Mouse (Mus musculus) embryonic facial prominence, embryonic 14.5 days (tissue): Measurements from ENCODE around the gene Fxn. TPM values are rescaled to one million over a fixed set of nuclear protein-coding genes. Genes with fewer than 3 reads are reported as not detected.

ENCODE experiments used
- ATAC-seq: fragments of 200-750 bp; cut with Nextera tagmentation; 2 replicates; pipeline ENCODE4 v1.8.0; 2017; ENCODE audit warnings: low read depth, moderate number of reproducible peaks, moderate TSS enrichment
- DNase-seq: peaks from one replicate; pipeline ENCODE4 v3.0.0-alpha.2; 2015; ENCODE audit warnings: low spot score
- H3K27ac ChIP-seq: fragments of 300-500 bp; sonication (generic); replicated peaks from 2 replicates; pipeline ENCODE4 v1.5.1; 2014; ENCODE audit warnings: low read depth, mild to moderate bottlenecking, low read length, moderate library complexity
- H3K27me3 ChIP-seq: fragments of 300-500 bp; sonication (generic); replicated peaks from 2 replicates; pipeline ENCODE4 v1.6.1; 2014; ENCODE audit warnings: low read length; ENCODE audit not compliant: control insufficient read depth, insufficient read depth
- H3K36me3 ChIP-seq: fragments of 300-500 bp; sonication (generic); 2 replicates; pipeline ENCODE4 v1.6.1; 2014; ENCODE audit warnings: low read length, mixed read lengths; ENCODE audit not compliant: control insufficient read depth, insufficient read depth
- H3K4me1 ChIP-seq: fragments of 300-500 bp; sonication (generic); 2 replicates; pipeline ENCODE4 v1.6.1; 2014; ENCODE audit warnings: antibody characterized with exemption, low read length; ENCODE audit not compliant: control insufficient read depth, insufficient read depth
- H3K4me2 ChIP-seq: fragments of 300-500 bp; sonication (generic); 2 replicates; pipeline ENCODE4 v1.6.1; 2014; ENCODE audit warnings: low read depth, mild to moderate bottlenecking, low read length, moderate library complexity, mixed read lengths
- H3K4me3 ChIP-seq: fragments of 300-500 bp; sonication (generic); 2 replicates; pipeline ENCODE4 v1.5.1; 2014; ENCODE audit warnings: low read depth, mild to moderate bottlenecking, low read length
- H3K9ac ChIP-seq: fragments of 300-500 bp; sonication (generic); 2 replicates; pipeline ENCODE4 v1.6.1; 2014; ENCODE audit warnings: low read depth, mild to moderate bottlenecking, low read length, moderate library complexity, mixed read lengths
- H3K9me3 ChIP-seq: fragments of 300-500 bp; sonication (generic); 2 replicates; pipeline ENCODE4 v1.6.1; 2016; ENCODE audit warnings: low read length; ENCODE audit not compliant: control insufficient read depth
- WGBS: fragments of 180-500 bp; shearing (Covaris S2); extraction: QIAGEN DNeasy Blood & Tissue Kit; methylation state at CpG from one replicate; pipeline ENCODE4 v1.1.7; 2014; 5-methylcytosine and 5-hydroxymethylcytosine counted together
- polyA plus RNA-seq: library from polyadenylated mRNA; unstranded; fragments of >200 nt; fragmentation: Nextera tagmentation; extraction: Ambion mirVana; gene quantifications from 2 replicates; pipeline ENCODE4 v1.2.1, GENCODE M21; 2014

Fxn gene
- polyA plus RNA-seq, 1 experiment from 2014 or later = 39.4 TPM

- H3K27me3 ChIP-seq = no peaks in the 10 kb centered on the region
- no peaks in the 10 kb centered on the region for H3K9me3 ChIP-seq
- DNase-seq = peak; percentile 16
- ATAC-seq = no peak
- no peak overlapping the region for H3K27ac ChIP-seq
- no peak overlapping the region for H3K4me2 ChIP-seq
- H3K36me3 ChIP-seq = no peaks in the 10 kb centered on the region
- H3K4me1 ChIP-seq = no peaks in the 10 kb centered on the region
- 76% methylated on average over 2 of the region's 2 CpGs for WGBS
- H3K4me3 ChIP-seq = no peak overlapping the region
- H3K9ac ChIP-seq = no peak overlapping the region
These were observed 37.3 kb upstream of the Fxn start for GRCm38 (mm10) chr19:24317731-24318130.

DNA sequence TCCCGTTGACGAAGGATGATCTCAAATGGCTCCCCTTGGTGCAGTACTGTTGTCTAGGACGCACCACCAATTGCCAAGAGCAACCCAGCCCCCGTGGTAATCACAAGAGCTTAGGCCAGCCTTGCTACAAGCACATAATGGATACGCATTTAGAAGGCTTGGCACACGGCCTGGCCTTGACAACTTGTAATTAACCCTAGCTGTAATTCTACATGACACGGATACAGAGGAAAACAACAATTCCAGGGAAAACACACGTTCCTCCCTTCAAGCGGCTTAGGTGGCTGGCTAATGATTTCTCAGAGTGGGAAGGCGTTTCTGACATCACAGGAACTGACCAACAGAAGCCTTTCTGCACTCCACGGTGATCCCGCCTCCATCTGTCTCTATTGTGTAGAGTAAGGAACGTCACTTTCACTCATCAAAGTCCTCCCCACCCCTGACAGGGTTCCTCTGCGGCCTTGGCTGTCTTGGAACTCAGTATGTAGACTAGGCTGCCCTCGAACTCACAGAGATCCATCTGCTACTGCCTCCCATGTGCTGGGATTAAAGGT is 36.7 kb upstream of the Fxn start:
- 59% methylated on average over 15 of the region's 15 CpGs for WGBS
- H3K4me1 ChIP-seq = no peaks in the 10 kb centered on the region
- H3K4me2 ChIP-seq = no peak overlapping the region
- DNase-seq (peak; percentile 86), ATAC-seq (peak; percentile 76)
- H3K9me3 ChIP-seq = no peaks in the 10 kb centered on the region
- H3K9ac ChIP-seq = no peak overlapping the region
- no peaks in the 10 kb centered on the region for H3K27me3 ChIP-seq
- no peak overlapping the region for H3K4me3 ChIP-seq
- H3K27ac ChIP-seq = no peak overlapping the region
- no peaks in the 10 kb centered on the region for H3K36me3 ChIP-seq

- no peaks in the 10 kb centered on the region for H3K27me3 ChIP-seq
- no peak for ATAC-seq
- H3K4me2 ChIP-seq = no peak overlapping the region
- no peak overlapping the region for H3K4me3 ChIP-seq
- 63% methylated on average over 9 of the region's 9 CpGs for WGBS
- no peak overlapping the region for H3K27ac ChIP-seq
- no peaks in the 10 kb centered on the region for H3K36me3 ChIP-seq
- H3K4me1 ChIP-seq = no peaks in the 10 kb centered on the region
- peak; percentile 17 for DNase-seq
- H3K9ac ChIP-seq = no peak overlapping the region
- H3K9me3 ChIP-seq = no peaks in the 10 kb centered on the region
These were observed 35.8 kb upstream of the Fxn start for GRCm38 (mm10) chr19:24316060-24316725.

DNA sequence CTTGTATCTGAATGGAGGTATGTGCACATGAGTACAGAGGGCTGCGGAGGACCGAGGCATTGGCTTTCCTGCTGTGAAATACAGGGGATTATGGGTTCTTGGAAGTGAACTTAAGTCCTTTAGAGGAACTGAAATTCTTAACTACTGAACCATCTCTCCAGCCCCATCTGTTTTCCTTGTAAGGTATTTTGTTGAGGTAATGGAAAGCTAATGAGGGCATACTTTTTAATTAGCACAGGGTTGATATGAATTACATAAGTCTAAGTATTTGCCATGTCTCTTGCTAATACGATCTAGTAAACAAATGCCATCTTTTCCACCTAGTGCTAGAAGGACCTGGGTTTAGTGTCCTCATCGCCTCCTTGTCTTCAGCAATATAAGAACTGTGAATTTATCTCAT is 34.8 kb upstream of the Fxn start:
- 92% methylated on average over 4 of the region's 4 CpGs for WGBS
- no peaks in the 10 kb centered on the region for H3K36me3 ChIP-seq
- H3K9ac ChIP-seq = no peak overlapping the region
- no peak overlapping the region for H3K27ac ChIP-seq
- DNase-seq (no peak), ATAC-seq (no peak)
- H3K9me3 ChIP-seq = no peaks in the 10 kb centered on the region
- no peaks in the 10 kb centered on the region for H3K4me1 ChIP-seq
- no peaks in the 10 kb centered on the region for H3K27me3 ChIP-seq
- no peak overlapping the region for H3K4me2 ChIP-seq
- no peak overlapping the region for H3K4me3 ChIP-seq

GRCm38 (mm10) chr19:24314676-24315075 is 34.3 kb upstream of the Fxn start:
- Histone ChIP-seq H3K4me2 (no peak overlapping the region), H3K9me3 (no peaks in the 10 kb centered on the region), H3K27me3 (no peaks in the 10 kb centered on the region), H3K27ac (no peak overlapping the region), H3K36me3 (no peaks in the 10 kb centered on the region), H3K4me1 (no peaks in the 10 kb centered on the region), H3K4me3 (no peak overlapping the region), H3K9ac (no peak overlapping the region)
- ATAC-seq (no peak), DNase-seq (no peak)
- 92% methylated on average over 11 of the region's 11 CpGs for WGBS

DNA sequence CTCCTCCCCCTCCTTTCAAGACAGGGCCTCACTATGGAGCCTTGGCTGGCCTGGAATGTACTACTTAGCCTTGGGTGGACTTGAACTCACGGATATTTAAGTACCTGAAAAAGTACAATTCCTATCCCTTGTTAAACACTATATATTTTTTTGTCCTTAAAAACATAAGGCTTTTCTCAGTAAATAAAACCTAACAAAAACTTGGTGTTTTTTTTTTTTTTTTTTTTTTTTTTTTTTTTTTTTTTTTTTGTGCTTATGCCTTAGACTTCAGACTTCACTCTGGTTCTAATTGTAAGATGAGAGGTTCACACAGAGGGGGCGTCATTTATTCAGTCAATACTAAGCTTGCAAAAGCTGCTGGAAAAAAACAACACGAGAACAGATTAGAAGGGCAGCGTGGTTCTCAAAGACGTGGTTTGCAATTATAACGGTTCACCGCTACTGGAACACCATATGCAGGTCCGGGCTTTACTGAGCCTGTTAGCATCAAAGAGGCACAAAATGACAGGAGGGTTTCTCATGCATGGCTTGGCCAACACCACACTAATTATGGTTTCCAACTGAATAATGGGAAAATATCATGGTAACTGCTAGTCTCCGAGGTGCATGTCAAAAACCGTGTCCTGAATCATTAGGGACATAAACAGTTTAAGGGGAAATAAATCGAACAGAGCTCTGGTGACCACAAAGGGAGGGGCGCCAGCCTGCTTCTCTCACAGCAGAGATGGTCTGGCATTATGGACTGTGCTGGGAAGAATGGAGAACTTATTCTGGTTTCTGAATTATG is 32.3 kb upstream of the Fxn start:
- Histone ChIP-seq H3K27me3 (no peaks in the 10 kb centered on the region), H3K4me1 (peaks cover 6% of the 10 kb centered on the region), H3K4me2 (no peak overlapping the region), H3K9me3 (no peaks in the 10 kb centered on the region), H3K27ac (no peak overlapping the region), H3K4me3 (no peak overlapping the region), H3K9ac (no peak overlapping the region), H3K36me3 (no peaks in the 10 kb centered on the region)
- WGBS = 56% methylated on average over 12 of the region's 12 CpGs
- peak; percentile 89 for DNase-seq
- peak; percentile 76 for ATAC-seq

- Histone ChIP-seq H3K4me2 (no peak overlapping the region), H3K27ac (no peak overlapping the region), H3K4me1 (peaks cover 11% of the 10 kb centered on the region), H3K4me3 (no peak overlapping the region), H3K9ac (no peak overlapping the region), H3K9me3 (no peaks in the 10 kb centered on the region), H3K27me3 (no peaks in the 10 kb centered on the region), H3K36me3 (no peaks in the 10 kb centered on the region)
- no peak for ATAC-seq
- no peak for DNase-seq
- WGBS = 78% methylated on average over 5 of the region's 5 CpGs
These were observed 31.6 kb upstream of the Fxn start for GRCm38 (mm10) chr19:24312046-24312445.

- peak; percentile 48 for ATAC-seq
- H3K9ac ChIP-seq = 0 out of 2 replicates have a peak overlapping the region, but pooled peaks have one; percentile 5
These were observed 27.9 kb upstream of the Fxn start for GRCm38 (mm10) chr19:24308305-24308705.

More at GRCm38 (mm10) chr19:24308305-24308705, 27.9 kb upstream of the Fxn start:
- Histone ChIP-seq H3K4me2 (no peak overlapping the region), H3K27ac (0 out of 2 replicates have a peak overlapping the region, but pooled peaks have one; percentile 24), H3K27me3 (no peaks in the 10 kb centered on the region), H3K4me1 (peaks cover 11% of the 10 kb centered on the region), H3K36me3 (no peaks in the 10 kb centered on the region), H3K4me3 (no peak overlapping the region), H3K9me3 (no peaks in the 10 kb centered on the region)
- 17% methylated on average over 5 of the region's 5 CpGs for WGBS
- DNase-seq = peak; percentile 60
